Mouse (Mus musculus) left cerebral cortex, adult 2 months (tissue): ENCODE results near the gene Spdef. TPM values are rescaled to one million over a fixed set of nuclear protein-coding genes. Genes with fewer than 3 reads are reported as not detected.

Experiments used
- DNase-seq, 2 experiments: peaks; one replicate each; pipeline ENCODE4 v3.0.0; 2021 to 2022; ENCODE audit warnings: low spot score in 2 of 2, mixed read lengths in 1 of 2; ENCODE audit errors: extremely low spot score in 1 of 2
- H3K27ac ChIP-seq: fragments of 200-600 bp; 2 replicates; pipeline ENCODE4 v1.8.1; 2022
- H3K4me3 ChIP-seq: fragments of 200-600 bp; 2 replicates; pipeline ENCODE4 v1.8.1; 2022
- CTCF ChIP-seq: fragments of 200-600 bp; IDR thresholded peaks from 2 replicates; pipeline ENCODE4 v1.8.1; 2022; ENCODE audit warnings: antibody characterized with exemption, mild to moderate bottlenecking, moderate library complexity
- intact Hi-C: fragments of 180-260 bp; cut with DNase I; formaldehyde crosslinking; loops from one replicate; pipeline ENCODE4 v1.15.1; 2025
- total RNA-seq, 2 experiments: library from RNA; stranded (reverse); gene quantifications; 2 replicates each; pipeline ENCODE4 v1.2.3; 2021

The Spdef gene
- total RNA-seq, 2 experiments from 2014 or later = 0.48 TPM; not detected in 1

GRCm38 (mm10) chr17:27700812-27701211 is 27.9 kb downstream of the Spdef start:
- Histone ChIP-seq H3K4me3 (no peak overlapping the region), H3K27ac (peak overlapping the region; percentile 34)
- TF ChIP-seq CTCF = no peak
- DNase-seq = no peak
- intact Hi-C loops = no loop called here

GRCm38 (mm10) chr17:27699641-27700244 is 29.0 kb downstream of the Spdef start:
- no peak for TF ChIP-seq CTCF
- Histone ChIP-seq H3K27ac (0 out of 2 replicates have a peak overlapping the region, but pooled peaks have one; percentile 34), H3K4me3 (no peak overlapping the region)
- intact Hi-C loops = no loop called here
- DNase-seq = no peak

GRCm38 (mm10) chr17:27690993-27691693 is 37.6 kb downstream of the Spdef start:
- intact Hi-C loops = no loop called here
- TF ChIP-seq CTCF = no peak

GRCm38 (mm10) chr17:27686395-27686794 is 42.4 kb downstream of the Spdef start:
- peak overlapping the region; percentile 95 for H3K27ac ChIP-seq
- intact Hi-C loops = loop anchor here (5.0 kb wide), 1 partner anchor 49 kb away; the partner anchor contains the start of genes RPS10-NUDT3 and Rps10
- H3K4me3 ChIP-seq = peak overlapping the region; percentile 70
- DNase-seq = no peak
- TF ChIP-seq CTCF = no peak

More at GRCm38 (mm10) chr17:27690993-27691693, 37.6 kb downstream of the Spdef start:
- H3K4me3 ChIP-seq = no peak overlapping the region
- H3K27ac ChIP-seq = no peak overlapping the region
- DNase-seq = no peak

- DNase-seq = no peak
- Histone ChIP-seq H3K27ac (peak overlapping the region; percentile 95), H3K4me3 (peak overlapping the region; percentile 70)
- intact Hi-C loops = loop anchor here (1.0 to 5.0 kb wide), 3 partner anchors 8 to 48 kb away; partner anchors contain the start of genes RPS10-NUDT3 and Rps10
- TF ChIP-seq CTCF = no peak
Measured at GRCm38 (mm10) chr17:27685550-27685913, 43.2 kb downstream of the Spdef start.

GRCm38 (mm10) chr17:27684886-27685549 is 43.7 kb downstream of the Spdef start:
- intact Hi-C loops = loop anchor here (1.0 to 5.0 kb wide), 3 partner anchors 8 to 48 kb away; partner anchors contain the start of genes RPS10-NUDT3 and Rps10
- H3K27ac ChIP-seq = peak overlapping the region; percentile 95
- TF ChIP-seq CTCF = peak; percentile 56
- H3K4me3 ChIP-seq = peak overlapping the region; percentile 70
- DNase-seq = peak; percentile 86 to 88

GRCm38 (mm10) chr17:27678924-27679813 is 49.6 kb downstream of the Spdef start:
- Histone ChIP-seq H3K27ac (peak overlapping the region; percentile 83), H3K4me3 (no peak overlapping the region)
- DNase-seq = no peak
- intact Hi-C loops = no loop called here
- TF ChIP-seq CTCF = no peak

GRCm38 (mm10) chr17:27677756-27678155 is 51.0 kb downstream of the Spdef start:
- Histone ChIP-seq H3K27ac (peak overlapping the region; percentile 83), H3K4me3 (no peak overlapping the region)
- intact Hi-C loops = loop anchor here (1.0 to 2.0 kb wide), 3 partner anchors 8 to 35 kb away; no protein-coding TSS in a partner anchor
- no peak for DNase-seq
- no peak for TF ChIP-seq CTCF

GRCm38 (mm10) chr17:27676270-27676669 is 52.5 kb downstream of the Spdef start:
- TF ChIP-seq CTCF = no peak
- intact Hi-C loops = loop anchor here (2.0 kb wide), 2 partner anchors 19 to 33 kb away; no protein-coding TSS in a partner anchor
- Histone ChIP-seq H3K4me3 (no peak overlapping the region), H3K27ac (peak overlapping the region; percentile 67)
- no peak for DNase-seq

- Histone ChIP-seq H3K4me3 (no peak overlapping the region), H3K27ac (peak overlapping the region; percentile 67)
- intact Hi-C loops = no loop called here
- peak; percentile 29 for TF ChIP-seq CTCF
- no peak for DNase-seq
Measured at GRCm38 (mm10) chr17:27675453-27675852, 53.3 kb downstream of the Spdef start.

- TF ChIP-seq CTCF = no peak
- intact Hi-C loops = no loop called here
- Histone ChIP-seq H3K4me3 (no peak overlapping the region), H3K27ac (no peak overlapping the region; the same call in 1 of the 2 replicates)
- no peak for DNase-seq
Measured at GRCm38 (mm10) chr17:27673945-27674344, 54.8 kb downstream of the Spdef start.
